Mouse (Mus musculus): ENCODE data around the gene Scarb2. TPM values are rescaled to one million over a fixed set of nuclear protein-coding genes. Genes with fewer than 3 reads are reported as not detected.

The Scarb2 gene
- 40.2 TPM for total RNA-seq (2023)

GRCm38 (mm10) chr5:92506733-92507132 lies at the start of gene Scarb2:
Gene Scarb2, minus strand, starts transcription at chr5:92506833.

DNA sequence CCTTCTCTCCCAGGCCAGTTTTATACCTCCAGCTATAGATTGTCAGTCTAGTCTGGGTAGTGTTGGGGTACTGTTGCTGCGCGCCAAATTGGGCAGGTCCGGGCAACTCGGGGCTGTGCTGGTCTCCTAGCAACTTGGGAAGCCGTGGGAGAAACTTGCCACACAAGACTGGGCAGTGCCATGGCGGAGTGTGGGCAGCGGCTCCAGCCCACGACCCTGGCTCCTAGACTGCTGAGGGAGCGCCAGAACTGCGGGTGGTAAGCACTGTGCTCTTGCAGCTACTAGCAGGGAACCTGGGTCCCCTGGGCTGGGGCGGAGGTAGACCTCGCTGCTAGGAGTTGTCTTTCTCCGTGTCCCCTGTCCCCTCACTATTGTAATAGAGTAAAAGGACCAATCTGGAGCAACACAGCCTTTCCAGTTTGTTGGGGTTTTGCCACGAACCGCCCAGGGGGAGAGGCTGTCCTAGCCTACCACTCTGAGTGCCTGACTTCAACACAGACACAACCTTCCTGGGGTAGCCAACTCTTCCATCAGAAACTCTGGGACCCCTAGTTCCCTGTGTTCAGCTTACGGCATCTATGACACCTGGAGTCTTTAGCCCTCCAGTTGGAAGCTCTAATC lies 48.4 kb upstream of the Scarb2 start, which contains the start of gene Fam47e:
Gene Fam47e, plus strand, starts transcription at position 179 of the 621 bp plus-strand sequence.

GRCm38 (mm10) chr5:92435025-92435584 lies 71.5 kb downstream of the Scarb2 start, which contains the start of gene Nup54:
Gene Nup54, minus strand, starts transcription at chr5:92435219.

Other genes starting within 250 kb of the Scarb2 start
- gene Naaa, start 228.7 kb downstream of the Scarb2 start, total RNA-seq (2023) = 10.7 TPM
- gene Sdad1, start 196.4 kb downstream of the Scarb2 start, total RNA-seq (2023) = 84.8 TPM
- 0.38 TPM for gene Cxcl9, start 178.8 kb downstream of the Scarb2 start, total RNA-seq (2023)
- gene Art3, start 175.0 kb downstream of the Scarb2 start, total RNA-seq (2023) = 0.64 TPM
- gene Cxcl10, start 157.9 kb downstream of the Scarb2 start, total RNA-seq (2023) = 2.2 TPM
- 65.9 TPM for gene Nup54, start 71.6 kb downstream of the Scarb2 start, total RNA-seq (2023)
- gene Fam47e, start 48.2 kb upstream of the Scarb2 start, total RNA-seq (2023) = not detected
- not detected for gene Stbd1, start 96.2 kb upstream of the Scarb2 start, total RNA-seq (2023)
- gene Ccdc158, start 168.4 kb upstream of the Scarb2 start, total RNA-seq (2023) = not detected
- gene Shroom3, start 176.6 kb upstream of the Scarb2 start, total RNA-seq (2023) = 0.15 TPM